ENCODE assay signal across 12 mouse cellular contexts in genomic region chr11:32331075-32331474, GRCm38 (mm10). TPM values are rescaled to one million over a fixed set of nuclear protein-coding genes. Genes with fewer than 3 reads are reported as not detected.
A peak's percentile ranks its signal among the peaks of the same experiment; 100 is the strongest.
DNase-seq lines count a peak whose midpoint lies in the region; ATAC-seq and TF ChIP-seq lines count a peak whose summit lies in the region.
"Had no signal": no experiment of that assay in that cellular context is flagged by ENCODE, and none has a peak within 500 bp of the region (broad histone marks: within the 10 kb centered on the region; RNA-seq: fewer than 3 reads in every experiment).

No protein-coding gene starts in this region.

- no peak overlapping the region for H3K9ac ChIP-seq in intestine, embryonic 14.5 days (ENCODE audit: low read length)
- H3K9ac ChIP-seq in intestine, postnatal 0 days (ENCODE audit: low read depth, low read length), result no peak overlapping the region
- H3K9ac ChIP-seq in heart, embryonic 12.5 days, result no peak overlapping the region
- H3K9ac ChIP-seq: limb, embryonic 15.5 days had no signal

- WGBS in intestine, embryonic 14.5 days, result 50% methylated on average over 6 of the region's 6 CpGs
- WGBS in intestine, postnatal 0 days, result 53% methylated on average over 6 of the region's 6 CpGs
- 52% methylated on average over 6 of the region's 6 CpGs for WGBS in heart, embryonic 12.5 days

- intact Hi-C loops in left cerebral cortex, adult 2 months (cut with DNase I), result no loop called here

- TF ChIP-seq CTCF in intestine, postnatal 0 days (IDR thresholded peaks at IDR 0.05; ENCODE audit: low read depth), result no peak
- TF ChIP-seq CTCF in left cerebral cortex, adult 2 months (IDR thresholded peaks at IDR 0.05), result no peak
- TF ChIP-seq CTCF in layer of hippocampus, adult 2 months (conservative IDR thresholded peaks at IDR 0.05), result no peak

- no peak for ATAC-seq in intestine, embryonic 14.5 days (replicated peaks; ENCODE audit: low FRiP score, low TSS enrichment, low read depth)
- ATAC-seq in intestine, postnatal 0 days, result no peak
- ATAC-seq in heart, embryonic 12.5 days (ENCODE audit: insufficient number of reproducible peaks, low FRiP score), result peak; percentile 80
- ATAC-seq: Patski had no signal

- H3K4me2 ChIP-seq in intestine, embryonic 14.5 days (ENCODE audit: low read length), result no peak overlapping the region
- no peak overlapping the region for H3K4me2 ChIP-seq in intestine, postnatal 0 days (replicated peaks; ENCODE audit: low read depth)
- H3K4me2 ChIP-seq in heart, embryonic 12.5 days, result no peak overlapping the region
- H3K4me2 ChIP-seq: limb, embryonic 15.5 days had no signal

- H3K4me3 ChIP-seq in intestine, embryonic 14.5 days (ENCODE audit: low read depth, low read length), result no peak overlapping the region
- no peak overlapping the region for H3K4me3 ChIP-seq in intestine, postnatal 0 days (ENCODE audit: low read depth, low read length)
- H3K4me3 ChIP-seq in heart, embryonic 12.5 days, result no peak overlapping the region
- no peak overlapping the region for H3K4me3 ChIP-seq in left cerebral cortex, adult 2 months
- no peak overlapping the region for H3K4me3 ChIP-seq in layer of hippocampus, adult 2 months
- H3K4me3 ChIP-seq: limb, embryonic 15.5 days had no signal

- no peaks in the 10 kb centered on the region for H3K36me3 ChIP-seq in intestine, embryonic 14.5 days (ENCODE audit: control insufficient read depth, insufficient read depth, low read length)
- H3K36me3 ChIP-seq in intestine, postnatal 0 days (ENCODE audit: control insufficient read depth, insufficient read depth), result no peaks in the 10 kb centered on the region
- no peaks in the 10 kb centered on the region for H3K36me3 ChIP-seq in heart, embryonic 12.5 days
- H3K36me3 ChIP-seq: limb, embryonic 15.5 days had no signal

- no peak for DNase-seq in intestine, embryonic 14.5 days (ENCODE audit: low spot score)
- peak; percentile 32 for DNase-seq in kidney, adult 18-20 months
- DNase-seq in lung, postnatal 4 days, result peak; percentile 55 to 67
- no peak for DNase-seq in yolk sac, embryonic 10.5 days (ENCODE audit: low spot score)
- DNase-seq in left cerebral cortex, adult 2 months (ENCODE audit: extremely low spot score in 1 of 2, low spot score in 2 of 2), result no peak
- DNase-seq in layer of hippocampus, adult 2 months (ENCODE audit: low spot score in 2 of 2), result no peak
- DNase-seq: cerebellum, adult 18-20 months had no signal

- no peaks in the 10 kb centered on the region for H3K9me3 ChIP-seq in intestine, embryonic 14.5 days (ENCODE audit: control insufficient read depth, low read length)
- H3K9me3 ChIP-seq in intestine, postnatal 0 days (ENCODE audit: control insufficient read depth), result no peaks in the 10 kb centered on the region
- no peaks in the 10 kb centered on the region for H3K9me3 ChIP-seq in heart, embryonic 12.5 days (replicated peaks)
- H3K9me3 ChIP-seq: limb, embryonic 15.5 days had no signal

- no peaks in the 10 kb centered on the region for H3K27me3 ChIP-seq in intestine, embryonic 14.5 days (replicated peaks; ENCODE audit: control insufficient read depth, insufficient read depth, low read length)
- no peaks in the 10 kb centered on the region for H3K27me3 ChIP-seq in intestine, postnatal 0 days (replicated peaks; ENCODE audit: control insufficient read depth, insufficient read depth, low read length)
- peaks cover 16% of the 10 kb centered on the region; the same call in 1 of the 2 replicates for H3K27me3 ChIP-seq in heart, embryonic 12.5 days (replicated peaks)
- H3K27me3 ChIP-seq: limb, embryonic 15.5 days had no signal

- 0 out of 2 replicates have a peak overlapping the region, but pooled peaks have one; percentile 3 for H3K27ac ChIP-seq in intestine, embryonic 14.5 days (ENCODE audit: low read depth)
- no peak overlapping the region for H3K27ac ChIP-seq in intestine, postnatal 0 days (ENCODE audit: low read depth, low read length)
- peak overlapping the region; percentile 33; the same call in 1 of the 2 replicates for H3K27ac ChIP-seq in heart, embryonic 12.5 days (ENCODE audit: poor library complexity, severe bottlenecking)
- H3K27ac ChIP-seq in left cerebral cortex, adult 2 months, result no peak overlapping the region
- H3K27ac ChIP-seq in layer of hippocampus, adult 2 months, result no peak overlapping the region
- H3K27ac ChIP-seq: limb, embryonic 15.5 days had no signal

- peaks cover 5% of the 10 kb centered on the region; the same call in 1 of the 2 replicates for H3K4me1 ChIP-seq in intestine, embryonic 14.5 days (replicated peaks; ENCODE audit: control insufficient read depth, insufficient read depth, low read length)
- no peaks in the 10 kb centered on the region for H3K4me1 ChIP-seq in intestine, postnatal 0 days (replicated peaks; ENCODE audit: control insufficient read depth, insufficient read depth, low read length)
- peaks cover 18% of the 10 kb centered on the region for H3K4me1 ChIP-seq in heart, embryonic 12.5 days (replicated peaks)
- H3K4me1 ChIP-seq: limb, embryonic 15.5 days had no signal

RNA-seq across cellular contexts. Expression of gene Sh3pxd2b, which starts 16.5 kb away (rescaled TPM):
- polyA plus RNA-seq in intestine, embryonic 14.5 days (2014; fragmentation: Nextera tagmentation; extraction: Ambion mirVana), result 20.0 and 23.1 TPM in 2 replicates
- polyA plus RNA-seq in intestine, postnatal 0 days (2015; fragmentation: Nextera tagmentation; extraction: Ambion mirVana), result 3.2 TPM in 2 replicates
- polyA plus RNA-seq in heart, embryonic 12.5 days (2016; fragmentation: Nextera tagmentation; extraction: Ambion mirVana), result 16.5 and 17.6 TPM in 2 replicates
- total RNA-seq in left cerebral cortex, adult 2 months (2021), result 10 to 100 TPM; 11.4 to 16.4 TPM
- total RNA-seq in layer of hippocampus, adult 2 months (2021), result 10 to 100 TPM; 10.2 to 11.1 TPM

RNA-seq across cellular contexts. Expression of gene Hbq1a, which starts 31.2 kb away (rescaled TPM):
- polyA plus RNA-seq in intestine, embryonic 14.5 days (2014; fragmentation: Nextera tagmentation; extraction: Ambion mirVana), result not detected in 2 replicates
- polyA plus RNA-seq in intestine, postnatal 0 days (2015; fragmentation: Nextera tagmentation; extraction: Ambion mirVana), result 0.21 TPM in 1 of 2 replicates, not detected in the other
- 2.5 and 2.8 TPM in 2 replicates for polyA plus RNA-seq in heart, embryonic 12.5 days (2016; fragmentation: Nextera tagmentation; extraction: Ambion mirVana)
- 1 to 10 TPM; 1.7 TPM for total RNA-seq in left cerebral cortex, adult 2 months (2021)
- 1 to 10 TPM; 1.1 to 1.8 TPM for total RNA-seq in layer of hippocampus, adult 2 months (2021)
- total RNA-seq: gastrocnemius, adult 18-20 months had no signal
- polyA plus RNA-seq: Patski had no signal

RNA-seq across cellular contexts. Expression of gene Hba-a2, which starts 34.8 kb away (rescaled TPM):
- polyA plus RNA-seq in intestine, embryonic 14.5 days (2014; fragmentation: Nextera tagmentation; extraction: Ambion mirVana), result 5,179 and 7,428 TPM in 2 replicates
- 860 and 1,295 TPM in 2 replicates for polyA plus RNA-seq in intestine, postnatal 0 days (2015; fragmentation: Nextera tagmentation; extraction: Ambion mirVana)
- 25,253 and 27,825 TPM in 2 replicates for polyA plus RNA-seq in heart, embryonic 12.5 days (2016; fragmentation: Nextera tagmentation; extraction: Ambion mirVana)
- 100 to 1,000 TPM; 271 to 300 TPM for total RNA-seq in left cerebral cortex, adult 2 months (2021)
- 100 to 1,000 TPM; 253 to 450 TPM for total RNA-seq in layer of hippocampus, adult 2 months (2021)
- polyA plus RNA-seq: Patski had no signal

RNA-seq across cellular contexts. Expression of gene Hbq1b, which starts 44.3 kb away (rescaled TPM):
- polyA plus RNA-seq in intestine, embryonic 14.5 days (2014; fragmentation: Nextera tagmentation; extraction: Ambion mirVana), result 0.45 and 0.58 TPM in 2 replicates
- not detected in 2 replicates for polyA plus RNA-seq in intestine, postnatal 0 days (2015; fragmentation: Nextera tagmentation; extraction: Ambion mirVana)
- 15.7 and 18.1 TPM in 2 replicates for polyA plus RNA-seq in heart, embryonic 12.5 days (2016; fragmentation: Nextera tagmentation; extraction: Ambion mirVana)
- total RNA-seq in left cerebral cortex, adult 2 months (2021), result not detected
- 1 to 10 TPM; 1.0 to 1.7 TPM for total RNA-seq in layer of hippocampus, adult 2 months (2021)
- total RNA-seq: gastrocnemius, adult 18-20 months had no signal
- polyA plus RNA-seq: Patski had no signal

RNA-seq across cellular contexts. Expression of gene Hba-a1, which starts 47.8 kb away (rescaled TPM):
- polyA plus RNA-seq in intestine, embryonic 14.5 days (2014; fragmentation: Nextera tagmentation; extraction: Ambion mirVana), result 2,039 and 2,947 TPM in 2 replicates
- polyA plus RNA-seq in intestine, postnatal 0 days (2015; fragmentation: Nextera tagmentation; extraction: Ambion mirVana), result 405 and 624 TPM in 2 replicates
- polyA plus RNA-seq in heart, embryonic 12.5 days (2016; fragmentation: Nextera tagmentation; extraction: Ambion mirVana), result 11,592 and 12,808 TPM in 2 replicates
- total RNA-seq in left cerebral cortex, adult 2 months (2021), result 100 to 1,000 TPM; 247 to 343 TPM
- 100 to 1,000 TPM; 315 to 509 TPM for total RNA-seq in layer of hippocampus, adult 2 months (2021)
- polyA plus RNA-seq: Patski had no signal

Comparison
In these comparisons a context has a peak if more than half of its experiments do, and no peak if none do; other contexts are left out.
1. H3K27ac ChIP-seq: peak in intestine, embryonic 14.5 days (single experiment) and heart, embryonic 12.5 days (single experiment); none in intestine, postnatal 0 days (single experiment), left cerebral cortex, adult 2 months (single experiment) and layer of hippocampus, adult 2 months (single experiment).
2. DNase-seq: peak in kidney, adult 18-20 months (single experiment) and lung, postnatal 4 days (2 of 2); none in intestine, embryonic 14.5 days (single experiment), yolk sac, embryonic 10.5 days (single experiment), left cerebral cortex, adult 2 months (0 of 2) and layer of hippocampus, adult 2 months (0 of 2).